Mouse (Mus musculus) midbrain, embryonic 16.5 days (tissue): ENCODE data around the gene Ccdc61. TPM values are rescaled to one million over a fixed set of nuclear protein-coding genes. Genes with fewer than 3 reads are reported as not detected.

Source experiments
- ATAC-seq: fragments of 200-750 bp; cut with Nextera tagmentation; 2 replicates; pipeline ENCODE4 v1.8.0; 2017; ENCODE audit warnings: moderate TSS enrichment
- H3K27ac ChIP-seq: fragments of 300-500 bp; sonication (generic); 2 replicates; pipeline ENCODE4 v1.5.1; 2014; ENCODE audit warnings: mild to moderate bottlenecking, low read length, mixed read lengths
- H3K27me3 ChIP-seq: fragments of 300-500 bp; sonication (generic); 2 replicates; pipeline ENCODE4 v1.6.1; 2014; ENCODE audit warnings: low read depth, low read length, mixed read lengths; ENCODE audit not compliant: control insufficient read depth, insufficient read depth
- H3K36me3 ChIP-seq: fragments of 300-500 bp; sonication (generic); 2 replicates; pipeline ENCODE4 v1.6.1; 2014; ENCODE audit warnings: mild to moderate bottlenecking, low read length, moderate library complexity, mixed read lengths; ENCODE audit not compliant: control insufficient read depth, insufficient read depth
- H3K4me1 ChIP-seq: fragments of 300-500 bp; sonication (generic); 2 replicates; pipeline ENCODE4 v1.6.1; 2014; ENCODE audit warnings: mild to moderate bottlenecking, low read length, mixed read lengths; ENCODE audit not compliant: control insufficient read depth, insufficient read depth
- H3K4me2 ChIP-seq: fragments of 300-500 bp; sonication (generic); 2 replicates; pipeline ENCODE4 v1.6.1; 2014; ENCODE audit warnings: mild to moderate bottlenecking, low read length, mixed read lengths
- H3K4me3 ChIP-seq: fragments of 300-500 bp; sonication (generic); 2 replicates; pipeline ENCODE4 v1.5.1; 2014; ENCODE audit warnings: low read depth, mild to moderate bottlenecking, low read length, moderate library complexity, mixed read lengths
- H3K9ac ChIP-seq: fragments of 300-500 bp; sonication (generic); 2 replicates; pipeline ENCODE4 v1.6.1; 2014; ENCODE audit warnings: low read depth, low read length, mixed read lengths
- H3K9me3 ChIP-seq: fragments of 300-500 bp; sonication (generic); replicated peaks from 2 replicates; pipeline ENCODE4 v1.6.1; 2014; ENCODE audit warnings: mild to moderate bottlenecking, low read length, mixed read lengths; ENCODE audit not compliant: control insufficient read depth, poor library complexity, severe bottlenecking
- WGBS: fragments of 180-500 bp; shearing (Covaris S2); extraction: QIAGEN DNeasy Blood & Tissue Kit; methylation state at CpG from one replicate; pipeline ENCODE4 v1.1.7; 2014; 5-methylcytosine and 5-hydroxymethylcytosine counted together
- polyA plus RNA-seq: library from polyadenylated mRNA; unstranded; fragments of >200 nt; fragmentation: Nextera tagmentation; extraction: Ambion mirVana; gene quantifications from 2 replicates; pipeline ENCODE4 v1.2.1, GENCODE M21; 2015

Gene Ccdc61
- polyA plus RNA-seq, 1 experiment from 2014 or later, result 31.2 TPM

GRCm38 (mm10) chr7:18923267-18923666, 13.1 kb upstream of the Ccdc61 start:
- Histone ChIP-seq H3K4me2 (peak overlapping the region; percentile 59), H3K9me3 (no peaks in the 10 kb centered on the region), H3K4me1 (peaks cover 56% of the 10 kb centered on the region), H3K27ac (peak overlapping the region; percentile 97), H3K27me3 (no peaks in the 10 kb centered on the region), H3K9ac (peak overlapping the region; percentile 31; the same call in 1 of the 2 replicates), H3K36me3 (no peaks in the 10 kb centered on the region), H3K4me3 (peak overlapping the region; percentile 6; the same call in 1 of the 2 replicates)
- WGBS, result 41% methylated on average over 11 of the region's 11 CpGs
- ATAC-seq, result no peak; the same call in 1 of the 2 replicates

GRCm38 (mm10) chr7:18922807-18923206, 12.6 kb upstream of the Ccdc61 start:
- Histone ChIP-seq H3K9me3 (no peaks in the 10 kb centered on the region), H3K27ac (peak overlapping the region; percentile 97), H3K4me2 (peak overlapping the region; percentile 59), H3K4me1 (peaks cover 51% of the 10 kb centered on the region), H3K27me3 (no peaks in the 10 kb centered on the region), H3K4me3 (peak overlapping the region; percentile 18; the same call in 1 of the 2 replicates), H3K9ac (peak overlapping the region; percentile 58), H3K36me3 (no peaks in the 10 kb centered on the region)
- peak; percentile 14 for ATAC-seq
- WGBS, result 8% methylated on average over 5 of the region's 5 CpGs

- WGBS, result 3% methylated on average over 12 of the region's 12 CpGs
- no peaks in the 10 kb centered on the region for H3K27me3 ChIP-seq
- H3K36me3 ChIP-seq, result no peaks in the 10 kb centered on the region
- 0 out of 2 replicates have a peak, but pooled peaks have one; percentile 8 for ATAC-seq
- H3K27ac ChIP-seq, result peak overlapping the region; percentile 73
- no peaks in the 10 kb centered on the region for H3K9me3 ChIP-seq
- H3K9ac ChIP-seq, result peak overlapping the region; percentile 13
- H3K4me3 ChIP-seq, result no peak overlapping the region
- peaks cover 44% of the 10 kb centered on the region for H3K4me1 ChIP-seq
- H3K4me2 ChIP-seq, result peak overlapping the region; percentile 39
These were observed 10.9 kb upstream of the Ccdc61 start for GRCm38 (mm10) chr7:18921069-18921468.

GRCm38 (mm10) chr7:18917931-18918330, 7.7 kb upstream of the Ccdc61 start:
- Histone ChIP-seq H3K4me2 (no peak overlapping the region), H3K4me3 (no peak overlapping the region), H3K27me3 (no peaks in the 10 kb centered on the region), H3K4me1 (peaks cover 24% of the 10 kb centered on the region), H3K36me3 (no peaks in the 10 kb centered on the region), H3K9me3 (no peaks in the 10 kb centered on the region), H3K9ac (no peak overlapping the region), H3K27ac (no peak overlapping the region)
- WGBS, result 70% methylated on average over 3 of the region's 3 CpGs
- no peak for ATAC-seq

- no peak for ATAC-seq
- H3K27me3 ChIP-seq, result no peaks in the 10 kb centered on the region
- no peaks in the 10 kb centered on the region for H3K36me3 ChIP-seq
- H3K9ac ChIP-seq, result no peak overlapping the region
- no peak overlapping the region for H3K4me2 ChIP-seq
- H3K4me3 ChIP-seq, result no peak overlapping the region
- no peaks in the 10 kb centered on the region for H3K9me3 ChIP-seq
- H3K4me1 ChIP-seq, result peaks cover 8% of the 10 kb centered on the region
- WGBS, result 66% methylated on average over 4 of the region's 4 CpGs
- H3K27ac ChIP-seq, result no peak overlapping the region
These were observed 6.0 kb upstream of the Ccdc61 start for GRCm38 (mm10) chr7:18916254-18916653.

- Histone ChIP-seq H3K36me3 (no peaks in the 10 kb centered on the region), H3K27ac (no peak overlapping the region), H3K4me3 (peak overlapping the region; percentile 59), H3K4me1 (peaks cover 17% of the 10 kb centered on the region), H3K27me3 (no peaks in the 10 kb centered on the region), H3K4me2 (peak overlapping the region; percentile 68), H3K9ac (peak overlapping the region; percentile 49), H3K9me3 (no peaks in the 10 kb centered on the region)
- WGBS, result 8% methylated on average over 17 of the region's 17 CpGs
- peak; percentile 30 for ATAC-seq
These were observed 418 bp downstream of the Ccdc61 start for GRCm38 (mm10) chr7:18909797-18910196.

- Histone ChIP-seq H3K9ac (no peak overlapping the region), H3K27ac (no peak overlapping the region), H3K4me3 (no peak overlapping the region), H3K9me3 (no peaks in the 10 kb centered on the region), H3K4me2 (no peak overlapping the region), H3K27me3 (no peaks in the 10 kb centered on the region), H3K4me1 (peaks cover 12% of the 10 kb centered on the region), H3K36me3 (no peaks in the 10 kb centered on the region)
- WGBS, result 71% methylated on average over 3 of the region's 3 CpGs
- ATAC-seq, result no peak
These were observed 5.2 kb downstream of the Ccdc61 start for GRCm38 (mm10) chr7:18904971-18905370.

- no peak overlapping the region for H3K4me3 ChIP-seq
- ATAC-seq, result no peak
- no peaks in the 10 kb centered on the region for H3K9me3 ChIP-seq
- H3K27me3 ChIP-seq, result no peaks in the 10 kb centered on the region
- H3K9ac ChIP-seq, result no peak overlapping the region
- no peak overlapping the region for H3K4me2 ChIP-seq
- H3K36me3 ChIP-seq, result no peaks in the 10 kb centered on the region
- WGBS, result 58% methylated on average over 3 of the region's 3 CpGs
- no peaks in the 10 kb centered on the region for H3K4me1 ChIP-seq
- no peak overlapping the region for H3K27ac ChIP-seq
These were observed 7.7 kb downstream of the Ccdc61 start for GRCm38 (mm10) chr7:18902486-18902885.

- H3K36me3 ChIP-seq, result no peaks in the 10 kb centered on the region
- H3K27ac ChIP-seq, result no peak overlapping the region
- no peak for ATAC-seq
- H3K27me3 ChIP-seq, result no peaks in the 10 kb centered on the region
- H3K9me3 ChIP-seq, result no peaks in the 10 kb centered on the region
- no peak overlapping the region for H3K9ac ChIP-seq
- no peak overlapping the region for H3K4me2 ChIP-seq
- no peaks in the 10 kb centered on the region for H3K4me1 ChIP-seq
- 88% methylated on average over 2 of the region's 2 CpGs for WGBS
- H3K4me3 ChIP-seq, result no peak overlapping the region
These were observed 9.7 kb downstream of the Ccdc61 start for GRCm38 (mm10) chr7:18900513-18900912.
